Mouse (Mus musculus) embryonic facial prominence, embryonic 14.5 days (tissue): Measurements from ENCODE around the gene Ogdh. TPM values are rescaled to one million over a fixed set of nuclear protein-coding genes. Genes with fewer than 3 reads are reported as not detected.

Source experiments
- ATAC-seq: fragments of 200-750 bp; cut with Nextera tagmentation; 2 replicates; pipeline ENCODE4 v1.8.0; 2017; ENCODE audit warnings: low read depth, moderate number of reproducible peaks, moderate TSS enrichment
- DNase-seq: peaks from one replicate; pipeline ENCODE4 v3.0.0-alpha.2; 2015; ENCODE audit warnings: low spot score
- H3K27ac ChIP-seq: fragments of 300-500 bp; sonication (generic); replicated peaks from 2 replicates; pipeline ENCODE4 v1.5.1; 2014; ENCODE audit warnings: low read depth, mild to moderate bottlenecking, low read length, moderate library complexity
- H3K27me3 ChIP-seq: fragments of 300-500 bp; sonication (generic); replicated peaks from 2 replicates; pipeline ENCODE4 v1.6.1; 2014; ENCODE audit warnings: low read length; ENCODE audit not compliant: control insufficient read depth, insufficient read depth
- H3K36me3 ChIP-seq: fragments of 300-500 bp; sonication (generic); 2 replicates; pipeline ENCODE4 v1.6.1; 2014; ENCODE audit warnings: low read length, mixed read lengths; ENCODE audit not compliant: control insufficient read depth, insufficient read depth
- H3K4me1 ChIP-seq: fragments of 300-500 bp; sonication (generic); 2 replicates; pipeline ENCODE4 v1.6.1; 2014; ENCODE audit warnings: antibody characterized with exemption, low read length; ENCODE audit not compliant: control insufficient read depth, insufficient read depth
- H3K4me2 ChIP-seq: fragments of 300-500 bp; sonication (generic); 2 replicates; pipeline ENCODE4 v1.6.1; 2014; ENCODE audit warnings: low read depth, mild to moderate bottlenecking, low read length, moderate library complexity, mixed read lengths
- H3K4me3 ChIP-seq: fragments of 300-500 bp; sonication (generic); 2 replicates; pipeline ENCODE4 v1.5.1; 2014; ENCODE audit warnings: low read depth, mild to moderate bottlenecking, low read length
- H3K9ac ChIP-seq: fragments of 300-500 bp; sonication (generic); 2 replicates; pipeline ENCODE4 v1.6.1; 2014; ENCODE audit warnings: low read depth, mild to moderate bottlenecking, low read length, moderate library complexity, mixed read lengths
- H3K9me3 ChIP-seq: fragments of 300-500 bp; sonication (generic); 2 replicates; pipeline ENCODE4 v1.6.1; 2016; ENCODE audit warnings: low read length; ENCODE audit not compliant: control insufficient read depth
- WGBS: fragments of 180-500 bp; shearing (Covaris S2); extraction: QIAGEN DNeasy Blood & Tissue Kit; methylation state at CpG from one replicate; pipeline ENCODE4 v1.1.7; 2014; 5-methylcytosine and 5-hydroxymethylcytosine counted together
- microRNA-seq: library from miRNA; unstranded; fragments of <30 nt; microRNA quantifications from one replicate; pipeline ENCODE4, GENCODE M21; 2016; ENCODE audit warnings: borderline number of aligned reads
- polyA plus RNA-seq: library from polyadenylated mRNA; unstranded; fragments of >200 nt; fragmentation: Nextera tagmentation; extraction: Ambion mirVana; gene quantifications from 2 replicates; pipeline ENCODE4 v1.2.1, GENCODE M21; 2014

Ogdh gene
- polyA plus RNA-seq, 1 experiment from 2014 or later = 92.5 TPM

DNA sequence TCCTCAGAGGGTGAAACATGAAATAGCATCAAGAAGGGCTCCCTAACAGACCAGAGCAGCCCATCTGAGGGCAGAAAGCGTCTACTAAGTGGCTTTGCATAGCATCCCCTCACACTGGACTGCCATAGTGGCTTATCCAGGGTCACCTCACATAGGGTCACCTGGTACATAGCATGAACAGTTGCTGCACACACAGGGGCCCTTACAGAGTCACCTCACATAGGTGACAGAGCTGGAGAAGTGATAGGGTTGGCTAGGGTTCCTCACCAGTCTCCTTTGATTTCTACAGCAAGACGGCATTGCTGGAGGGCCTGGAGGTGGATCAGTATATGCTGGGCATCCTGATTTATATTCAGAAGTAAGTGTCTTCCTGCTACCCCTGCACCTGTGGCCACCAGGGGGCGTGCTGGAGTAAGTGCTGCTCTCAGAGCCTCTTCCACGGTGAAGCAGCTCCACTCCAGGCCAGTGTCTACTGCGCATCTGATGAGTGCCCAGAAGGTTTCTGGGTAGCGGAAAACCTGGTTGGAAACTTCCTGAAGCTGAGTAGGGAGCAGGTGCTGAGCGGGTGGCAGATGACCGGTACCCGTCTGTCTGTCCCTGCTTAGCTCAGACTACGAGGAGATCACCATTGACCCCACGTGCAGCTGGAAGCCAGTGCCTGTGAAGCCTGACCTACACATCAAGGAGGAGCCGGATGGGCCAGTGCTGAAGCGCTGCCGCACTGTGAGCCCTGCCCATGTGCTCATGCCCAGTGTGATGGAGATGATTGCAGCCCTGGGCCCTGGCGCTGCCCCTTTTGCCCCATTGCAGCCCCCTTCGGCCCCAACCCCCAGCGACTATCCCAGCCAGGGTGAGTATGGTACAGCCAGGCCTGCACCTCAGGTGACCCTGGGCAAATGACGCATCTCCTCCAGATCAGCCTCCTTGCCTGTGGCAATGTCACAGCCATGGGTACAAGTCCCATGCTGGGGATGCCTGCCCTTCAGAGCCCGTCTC lies 111.4 kb downstream of the Ogdh start:
- H3K4me1 ChIP-seq = peaks cover 26% of the 10 kb centered on the region
- peaks cover 78% of the 10 kb centered on the region for H3K36me3 ChIP-seq
- no peak for ATAC-seq
- peak; percentile 27 for DNase-seq
- no peak overlapping the region for H3K4me2 ChIP-seq
- 84% methylated on average over 19 of the region's 19 CpGs for WGBS
- no peak overlapping the region for H3K9ac ChIP-seq
- no peak overlapping the region for H3K27ac ChIP-seq
- no peak overlapping the region for H3K4me3 ChIP-seq
- no peaks in the 10 kb centered on the region for H3K27me3 ChIP-seq
- no peaks in the 10 kb centered on the region for H3K9me3 ChIP-seq

DNA sequence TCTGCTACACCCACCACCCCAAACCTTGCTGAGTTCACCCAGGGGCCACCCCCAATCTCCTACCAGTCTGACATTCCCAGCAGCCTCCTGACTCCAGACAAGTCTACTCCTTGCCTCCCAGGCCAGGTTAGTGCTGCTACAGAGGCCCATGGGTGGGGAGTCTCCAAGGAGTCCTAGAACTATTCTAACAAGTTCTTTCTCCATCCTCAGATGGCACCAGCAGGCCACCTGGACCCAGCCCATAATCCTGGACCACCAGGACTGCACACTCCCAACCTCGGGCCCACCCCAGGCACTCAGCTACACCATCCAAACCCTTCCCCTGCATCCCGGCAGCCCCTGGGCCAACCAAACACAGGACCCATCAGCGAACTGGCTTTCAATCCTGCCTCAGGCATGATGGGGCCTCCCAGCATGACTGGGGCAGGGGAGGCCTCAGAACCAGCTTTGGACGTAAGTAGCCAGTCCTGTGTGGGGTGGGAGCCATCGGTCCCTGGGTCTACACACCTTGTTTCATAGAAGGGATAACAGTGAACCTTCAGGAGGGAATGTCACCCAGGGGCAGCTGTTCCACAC lies 112.5 kb downstream of the Ogdh start:
- H3K27ac ChIP-seq = no peak overlapping the region
- H3K4me3 ChIP-seq = no peak overlapping the region
- no peaks in the 10 kb centered on the region for H3K9me3 ChIP-seq
- H3K36me3 ChIP-seq = peaks cover 67% of the 10 kb centered on the region
- no peak overlapping the region for H3K4me2 ChIP-seq
- peak overlapping the region; percentile 11; the same call in 1 of the 2 replicates for H3K9ac ChIP-seq
- no peaks in the 10 kb centered on the region for H3K27me3 ChIP-seq
- H3K4me1 ChIP-seq = peaks cover 26% of the 10 kb centered on the region
- no peak for DNase-seq
- WGBS = 94% methylated on average over 5 of the region's 5 CpGs
- ATAC-seq = no peak

DNA sequence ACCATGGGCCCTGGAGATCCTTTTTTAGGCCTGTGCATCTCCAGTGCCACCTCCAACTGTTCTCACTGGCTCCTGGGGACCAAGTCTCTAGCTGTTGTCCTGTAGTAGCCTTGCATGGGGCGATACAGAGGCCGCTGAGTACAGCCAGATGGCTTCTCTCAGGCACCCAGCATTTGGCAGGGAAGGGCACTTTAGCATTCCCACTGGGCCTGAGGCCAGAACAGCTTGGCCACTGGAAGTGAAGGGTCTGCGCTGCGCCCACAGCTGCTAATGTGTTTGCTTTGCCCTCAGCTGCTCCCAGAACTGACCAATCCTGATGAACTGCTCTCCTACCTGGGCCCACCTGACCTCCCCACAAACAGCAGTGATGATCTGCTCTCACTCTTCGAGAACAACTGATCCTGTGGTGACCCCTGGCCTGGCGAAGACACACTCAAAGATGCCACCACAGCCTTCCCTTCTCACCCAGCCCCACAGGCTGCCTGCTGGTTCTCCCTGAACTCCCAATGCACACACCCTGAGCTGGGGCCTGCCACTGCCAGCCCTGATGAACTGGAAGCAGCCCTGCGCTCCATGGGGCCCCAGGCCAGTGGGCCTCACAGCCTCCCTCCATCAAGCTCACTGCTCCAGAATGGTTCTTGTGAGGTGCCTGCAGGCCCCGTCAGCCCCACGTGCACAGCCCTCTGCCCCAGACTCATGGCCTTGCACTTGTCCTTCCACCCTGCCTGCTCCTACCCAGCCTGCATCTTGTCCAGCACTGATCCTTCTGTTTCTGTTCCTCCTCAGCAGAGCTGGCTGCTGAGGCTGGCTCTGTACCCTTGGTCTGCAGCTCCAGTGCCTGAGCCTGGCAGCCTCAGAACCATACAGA lies 113.5 kb downstream of the Ogdh start:
- peaks cover 26% of the 10 kb centered on the region for H3K4me1 ChIP-seq
- H3K36me3 ChIP-seq = peaks cover 56% of the 10 kb centered on the region
- no peaks in the 10 kb centered on the region for H3K27me3 ChIP-seq
- no peaks in the 10 kb centered on the region for H3K9me3 ChIP-seq
- peak overlapping the region; percentile 11 for H3K9ac ChIP-seq
- DNase-seq (peak; percentile 16), ATAC-seq (no peak)
- WGBS = 82% methylated on average over 9 of the region's 9 CpGs
- H3K4me3 ChIP-seq = no peak overlapping the region
- H3K4me2 ChIP-seq = 0 out of 2 replicates have a peak overlapping the region, but pooled peaks have one; percentile 40
- H3K27ac ChIP-seq = peak overlapping the region; percentile 87

DNA sequence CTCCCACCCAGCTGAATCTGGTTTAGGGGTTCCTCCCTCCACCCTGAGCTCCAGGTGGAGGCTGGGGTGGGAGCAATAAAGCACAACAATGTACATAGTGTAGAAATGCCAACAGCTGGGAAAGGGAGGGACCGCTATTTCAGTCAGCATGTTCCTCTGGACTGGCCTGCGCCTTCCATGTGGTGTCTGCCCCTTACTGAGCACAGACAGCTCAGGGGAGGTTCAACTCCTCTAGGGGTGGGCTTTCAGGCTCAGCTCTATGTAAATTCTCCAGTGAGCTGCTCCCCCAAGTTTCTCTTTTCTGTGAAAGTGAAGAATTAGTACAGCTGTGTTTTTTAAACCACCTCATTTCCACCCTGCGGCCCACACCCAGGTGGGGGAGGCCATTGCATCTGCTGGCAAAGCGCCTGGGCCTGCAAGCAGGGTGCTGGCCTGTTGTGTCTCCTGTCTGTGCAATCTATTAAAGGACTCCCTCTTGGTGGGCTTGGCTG lies 114.2 kb downstream of the Ogdh start:
- WGBS = 38% methylated on average over 4 of the region's 4 CpGs
- Histone ChIP-seq H3K27me3 (no peaks in the 10 kb centered on the region), H3K4me1 (peaks cover 26% of the 10 kb centered on the region), H3K9me3 (no peaks in the 10 kb centered on the region), H3K4me3 (no peak overlapping the region), H3K9ac (peak overlapping the region; percentile 28), H3K4me2 (peak overlapping the region; percentile 40; the same call in 1 of the 2 replicates), H3K27ac (peak overlapping the region; percentile 87), H3K36me3 (peaks cover 49% of the 10 kb centered on the region)
- ATAC-seq (peak; percentile 58), DNase-seq (peak; percentile 82)

Small RNAs within 50 kb of the gene (microRNA-seq; reads per million reads assigned to microRNA genes)
- not detected for gene Mir7651

Other genes with a start within 250 kb of the Ogdh start
- gene Camk2b, start 225.3 kb upstream of the Ogdh start, polyA plus RNA-seq = 6.1 and 9.2 TPM in 2 replicates
- 0.26 and 0.33 TPM in 2 replicates for gene A730071L15Rik, start 91.6 kb upstream of the Ogdh start, polyA plus RNA-seq
- 31.5 and 36.0 TPM in 2 replicates for gene Nudcd3, start 91.2 kb upstream of the Ogdh start, polyA plus RNA-seq
- 0.04 TPM in 1 of 2 replicates, not detected in the other for gene Npc1l1, start 61.5 kb upstream of the Ogdh start, polyA plus RNA-seq
- gene Ddx56, start 23.9 kb upstream of the Ogdh start, polyA plus RNA-seq = 79.6 and 89.9 TPM in 2 replicates
- gene Tmed4, start 16.8 kb upstream of the Ogdh start, polyA plus RNA-seq = 109 and 117 TPM in 2 replicates
- 11.2 and 12.4 TPM in 2 replicates for gene Zmiz2, start 97.4 kb downstream of the Ogdh start, polyA plus RNA-seq
- gene Ppia, start 123.8 kb downstream of the Ogdh start, polyA plus RNA-seq = 4,672 and 4,857 TPM in 2 replicates
- 428 and 463 TPM in 2 replicates for gene H2afv, start 152.8 kb downstream of the Ogdh start, polyA plus RNA-seq
- 28.8 and 29.2 TPM in 2 replicates for gene Purb, start 184.3 kb downstream of the Ogdh start, polyA plus RNA-seq
- 2.1 and 2.4 TPM in 2 replicates for gene Myo1g, start 229.3 kb downstream of the Ogdh start, polyA plus RNA-seq